Mouse (Mus musculus) mouse embryonic stem cell (cell line): ENCODE data around the gene Bcar3.

Experiments used
- in situ Hi-C, 2 experiments: fragments of 300-500 bp; cut with MboI; formaldehyde crosslinking; loops; 1 replicate in 1 of 2; 3 replicates in 1 of 2; pipeline ENCODE4 v1.14.3; 2019 to 2020; ENCODE audit warnings: low sequenced_read_pairs in 2 of 2, low pct_unique_long_range_greater_than_20kb in 1 of 2, mixed read lengths in 1 of 2; ENCODE audit not compliant: unreplicated experiment in 1 of 2

The Bcar3 gene

GRCm38 (mm10) chr3:122422276-122422675, 128.3 kb downstream of the Bcar3 start:
- in situ Hi-C loops: no loop called here

DNA sequence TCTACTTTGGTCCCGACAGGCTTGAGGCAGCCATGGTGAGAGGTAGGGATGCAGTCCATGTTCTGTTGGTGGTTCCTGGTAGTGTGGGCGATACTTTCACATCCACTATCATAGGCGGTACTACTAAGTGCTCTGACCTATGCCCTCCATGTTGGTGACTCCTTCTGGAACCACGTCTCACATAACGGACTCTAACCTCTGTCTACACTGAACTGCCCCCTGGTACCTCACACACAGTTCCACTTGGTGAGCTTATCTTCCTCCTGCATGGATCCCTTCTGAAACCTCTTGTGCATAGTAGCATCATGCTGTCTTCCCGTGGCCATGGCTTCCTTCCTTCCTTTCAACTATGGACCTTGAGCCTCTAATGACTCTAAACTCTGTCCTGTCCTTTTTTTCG, 129.7 kb downstream of the Bcar3 start:
- in situ Hi-C loops: no loop called here

- in situ Hi-C loops: no loop called here
Measured at GRCm38 (mm10) chr3:122428325-122428821, 134.4 kb downstream of the Bcar3 start.

DNA sequence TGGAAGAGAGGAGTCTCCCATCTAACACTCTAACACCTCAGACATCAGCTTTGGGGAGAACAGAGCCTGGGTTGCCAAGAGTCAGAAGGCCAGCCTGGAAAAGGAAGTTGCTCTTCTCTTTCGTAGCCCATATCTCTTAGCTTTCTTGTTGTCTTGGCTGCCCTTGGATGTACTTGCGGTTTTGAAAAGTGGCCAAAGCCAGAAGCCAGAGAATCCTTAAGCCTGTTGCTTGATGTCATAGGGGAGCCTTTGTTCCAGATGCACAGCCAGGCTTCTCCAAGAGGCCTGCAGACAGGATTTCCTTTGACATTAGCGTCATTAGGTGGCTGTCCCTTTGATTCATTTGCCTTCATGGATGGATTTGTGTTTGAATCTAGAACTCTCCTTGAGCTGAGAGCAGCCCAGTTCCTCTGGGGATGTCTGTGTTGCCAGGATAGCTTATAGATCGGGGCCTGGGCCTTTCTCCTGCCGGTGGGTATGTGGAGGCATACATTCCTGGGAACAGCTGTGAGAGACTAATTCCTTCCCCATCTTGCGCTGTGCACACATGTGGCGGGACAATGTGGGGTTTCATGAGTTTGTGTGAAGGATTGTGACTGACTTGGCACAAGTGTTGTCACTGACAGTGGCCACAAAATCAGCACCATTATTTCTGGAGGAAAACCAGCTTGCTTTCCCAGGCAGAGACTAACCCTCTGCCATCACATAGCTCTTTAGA, 137.0 kb downstream of the Bcar3 start:
- in situ Hi-C loops: no loop called here

DNA sequence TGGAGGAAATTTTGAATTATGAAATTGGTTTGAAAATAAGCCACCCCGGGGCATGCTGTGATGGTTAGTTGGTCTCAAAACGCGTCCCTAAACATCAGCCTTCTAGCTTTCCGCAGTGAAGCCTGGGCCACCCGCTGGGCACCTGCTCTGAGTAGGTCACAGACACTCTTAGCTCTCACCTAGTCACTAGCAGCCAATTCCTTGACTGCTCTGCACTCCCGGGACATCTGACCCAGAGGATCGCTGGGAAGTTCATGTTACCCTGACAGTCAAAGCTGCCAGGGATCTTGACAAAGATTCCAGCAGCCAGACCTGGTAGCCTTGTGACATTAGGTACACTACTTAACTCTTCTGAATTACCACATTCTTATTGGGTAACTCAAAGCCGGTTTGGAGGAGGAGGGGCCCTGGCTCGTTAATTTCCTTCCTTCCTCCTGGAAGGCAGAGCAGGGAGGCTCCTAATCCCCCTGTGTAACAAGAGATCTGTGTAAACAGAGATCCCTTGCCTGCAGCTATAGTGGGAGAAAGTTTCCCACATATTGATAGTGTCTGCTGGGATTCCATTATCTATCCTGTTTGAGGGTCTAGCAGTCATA, 139.0 kb downstream of the Bcar3 start:
- in situ Hi-C loops: no loop called here

GRCm38 (mm10) chr3:122433975-122434626, 140.2 kb downstream of the Bcar3 start:
- in situ Hi-C loops: no loop called here

DNA sequence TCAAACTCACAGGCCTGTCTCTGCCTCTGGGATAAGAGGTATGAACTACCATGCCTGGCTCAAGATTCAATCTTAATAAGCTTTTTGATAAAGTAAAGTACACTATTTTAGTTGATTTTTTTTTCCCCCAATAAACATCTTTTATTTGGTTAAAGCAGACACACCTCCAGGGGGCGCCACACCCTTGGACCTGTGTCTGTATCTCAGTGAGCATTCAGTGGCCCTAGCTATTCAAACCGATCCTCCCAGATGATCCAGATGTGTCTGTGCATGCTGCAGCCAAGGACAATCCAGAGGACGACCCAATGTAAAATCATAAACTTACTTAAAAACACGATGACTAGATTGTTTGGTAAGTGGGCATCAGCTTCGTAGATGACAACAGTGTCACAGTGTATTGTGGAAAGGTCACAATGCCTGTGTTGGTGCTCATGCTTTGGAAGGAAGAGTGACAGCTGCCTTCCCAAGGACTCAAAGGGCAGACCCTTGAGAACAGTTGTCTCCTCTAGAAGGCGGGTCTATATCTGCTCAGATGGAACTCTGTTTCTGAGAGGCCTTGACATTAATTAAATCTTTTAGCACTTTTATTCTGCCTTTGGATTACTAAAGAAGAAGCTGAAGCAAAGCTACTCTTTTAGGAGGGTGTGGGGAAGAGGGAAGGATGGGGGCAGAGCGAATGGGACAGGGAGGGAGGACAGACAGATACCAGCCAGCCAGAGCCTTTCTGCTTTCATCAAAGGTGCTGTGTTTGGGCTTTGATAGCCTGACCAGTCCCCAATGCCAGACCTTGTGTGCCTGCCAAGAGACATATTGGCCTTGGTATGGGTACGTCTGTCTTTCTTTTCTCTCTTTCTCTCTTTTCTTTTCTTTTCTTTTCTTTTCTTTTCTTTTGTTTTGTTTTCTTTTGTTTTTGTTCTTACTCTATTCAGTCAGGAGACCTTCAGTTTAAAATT, 141.3 kb downstream of the Bcar3 start:
- in situ Hi-C loops: no loop called here

DNA sequence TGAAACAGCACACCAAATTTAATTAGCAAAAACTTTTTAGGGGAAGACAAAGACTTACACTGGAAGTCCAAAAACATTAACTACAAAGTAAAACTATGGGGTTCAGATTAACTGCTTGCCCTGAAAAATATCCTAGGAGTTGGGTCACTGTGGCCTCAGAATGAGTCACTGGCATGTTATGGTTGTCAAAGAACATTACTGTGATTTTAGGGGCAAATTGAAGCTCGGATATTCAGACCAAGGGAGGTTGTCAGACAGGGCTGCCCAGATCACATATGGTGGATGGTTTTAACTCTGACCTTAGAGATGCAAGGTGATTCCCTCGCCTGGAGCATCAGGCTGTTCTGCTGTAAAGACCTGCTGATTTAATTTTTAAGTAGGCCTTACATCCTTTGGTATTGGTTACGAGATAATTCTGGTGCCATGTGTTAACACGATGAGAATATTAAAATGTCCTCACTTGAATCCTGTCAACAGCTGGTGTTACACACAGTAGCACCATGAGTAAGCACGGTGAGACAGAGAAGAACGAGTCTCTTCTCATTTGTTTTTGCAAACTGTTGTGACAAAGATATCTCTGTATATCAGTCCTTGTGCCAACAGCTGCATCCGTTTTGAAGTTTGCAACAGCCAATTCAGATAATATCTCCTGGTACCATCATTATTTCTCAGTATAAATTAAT, 144.3 kb downstream of the Bcar3 start:
- in situ Hi-C loops: no loop called here

DNA sequence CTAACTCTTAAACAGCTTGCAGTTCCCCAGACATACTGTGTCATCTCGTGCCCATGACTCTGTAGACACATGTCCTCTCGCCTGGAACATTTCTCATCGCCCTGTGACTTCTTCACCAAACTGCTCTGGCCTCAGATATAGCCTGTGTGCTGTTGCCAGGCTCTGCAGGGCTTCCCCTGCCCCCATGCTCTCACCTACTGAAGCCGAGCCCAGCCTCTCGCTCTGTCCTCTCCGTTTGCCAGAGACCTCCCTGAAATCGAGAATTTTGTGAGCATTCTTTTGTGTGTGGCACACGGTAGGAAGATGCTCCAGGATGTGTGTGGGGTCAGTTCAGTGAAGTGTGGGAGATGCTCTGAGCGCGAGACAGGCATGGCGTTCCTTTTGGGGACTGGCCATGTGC, 151.8 kb downstream of the Bcar3 start:
- in situ Hi-C loops: no loop called here

DNA sequence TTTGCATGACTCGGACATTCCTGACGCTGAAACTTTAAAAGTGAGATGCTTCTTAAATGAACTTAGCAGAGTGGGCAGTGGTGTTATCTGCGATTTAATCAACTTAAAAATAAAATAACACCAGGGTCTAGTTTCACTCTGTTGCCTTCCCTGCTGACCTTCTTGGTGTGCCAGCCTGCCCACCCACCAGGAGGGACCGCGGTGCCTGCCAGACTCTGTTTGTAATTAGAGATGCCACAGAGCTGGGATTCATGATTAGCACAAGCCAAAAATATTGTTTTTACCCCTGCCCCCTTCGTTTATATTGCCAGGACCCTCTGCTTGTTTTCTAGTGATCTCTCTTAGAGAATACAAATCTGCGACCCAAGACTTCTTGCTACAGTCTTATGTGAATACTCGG, 152.7 kb downstream of the Bcar3 start:
- in situ Hi-C loops: no loop called here

- in situ Hi-C loops: no loop called here
Measured at GRCm38 (mm10) chr3:122448196-122448595, 154.3 kb downstream of the Bcar3 start.

GRCm38 (mm10) chr3:122450041-122450440, 156.1 kb downstream of the Bcar3 start:
- in situ Hi-C loops: no loop called here

GRCm38 (mm10) chr3:122453875-122454274, 159.9 kb downstream of the Bcar3 start:
- in situ Hi-C loops: no loop called here

GRCm38 (mm10) chr3:122456156-122456555, 162.2 kb downstream of the Bcar3 start:
- in situ Hi-C loops: no loop called here

GRCm38 (mm10) chr3:122456807-122457206, 162.9 kb downstream of the Bcar3 start:
- in situ Hi-C loops: no loop called here

DNA sequence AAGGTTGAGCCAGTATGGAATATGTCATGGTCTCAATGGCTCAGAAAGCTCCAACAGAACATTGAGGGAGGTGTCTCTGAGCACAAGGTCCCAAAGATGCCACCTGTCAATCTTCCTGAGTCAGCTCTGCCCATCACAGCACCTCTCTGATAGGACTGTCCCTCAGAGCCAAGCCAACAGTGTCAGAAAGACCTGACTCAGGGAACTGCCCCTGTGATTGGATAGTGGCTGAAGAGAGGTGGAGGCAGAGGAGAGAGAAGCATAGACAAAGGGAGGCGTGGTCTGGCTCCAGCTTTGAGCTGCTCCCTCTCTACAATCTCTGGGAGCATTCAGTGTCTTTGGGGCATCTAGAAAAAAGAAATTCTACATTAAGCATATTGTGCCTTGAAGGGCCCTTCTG, 163.8 kb downstream of the Bcar3 start:
- in situ Hi-C loops: no loop called here

- in situ Hi-C loops: no loop called here
Measured at GRCm38 (mm10) chr3:122458743-122459142, 164.8 kb downstream of the Bcar3 start.

- in situ Hi-C loops: loop anchor here in 1 of 2 experiments (5.0 kb wide), 1 partner anchor 149 kb away; no protein-coding TSS in a partner anchor
Measured at GRCm38 (mm10) chr3:122460848-122461511, 167.0 kb downstream of the Bcar3 start.
